Mouse (Mus musculus): Measurements from ENCODE around the gene Gm20843.
"Not testable (repeated sequence)": the region's sequence is repeated elsewhere in the genome, so short reads cannot be mapped to it uniquely, and the experiment has no call there.

Gene Gm20843

DNA sequence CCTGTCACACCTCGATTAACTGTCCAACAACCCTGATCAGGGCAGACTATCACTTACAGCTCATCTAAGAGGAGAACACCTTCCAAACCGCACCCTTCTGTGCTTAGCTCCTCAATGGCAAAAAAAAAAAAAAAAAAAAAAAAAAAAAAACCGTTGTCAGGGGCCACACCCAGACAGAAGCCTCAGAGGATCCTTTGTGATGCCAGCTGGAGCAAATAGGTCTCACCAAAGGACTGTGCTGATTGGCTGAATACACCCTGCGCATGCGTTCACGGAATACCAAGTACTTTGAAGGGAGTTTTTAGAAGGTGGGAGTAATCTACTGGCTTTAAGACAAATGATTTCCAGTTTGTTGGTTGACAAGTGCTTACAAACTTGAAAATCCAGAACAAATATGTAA is at the start of gene Gm20843:
Gene Gm20843 (minus strand): TSS at position 101 of the 400 bp plus-strand sequence.
- not testable (repeated sequence) for DNase-seq
